Mouse (Mus musculus) limb, embryonic 11.5 days (tissue): ENCODE measurements around the gene Rmi2. TPM values are rescaled to one million over a fixed set of nuclear protein-coding genes. Genes with fewer than 3 reads are reported as not detected.

ENCODE experiments used
- ATAC-seq: fragments of 200-750 bp; cut with Nextera tagmentation; 2 replicates; pipeline ENCODE4 v1.8.0; 2017; ENCODE audit warnings: low read depth; ENCODE audit not compliant: insufficient number of reproducible peaks, low FRiP score, low TSS enrichment
- DNase-seq: peaks from one replicate; pipeline ENCODE4 v3.0.0-alpha.2; 2015; ENCODE audit warnings: low spot score
- H3K27ac ChIP-seq: fragments of 300-500 bp; sonication (generic); replicated peaks from 2 replicates; pipeline ENCODE4 v1.5.1; 2014; ENCODE audit warnings: low read depth, mild to moderate bottlenecking, low read length
- H3K27me3 ChIP-seq: fragments of 300-500 bp; sonication (generic); 2 replicates; pipeline ENCODE4 v1.6.1; 2014; ENCODE audit warnings: mild to moderate bottlenecking, low read length, mixed read lengths; ENCODE audit not compliant: control insufficient read depth, insufficient read depth
- H3K36me3 ChIP-seq: fragments of 300-500 bp; sonication (generic); 2 replicates; pipeline ENCODE4 v1.6.1; 2014; ENCODE audit warnings: mild to moderate bottlenecking, low read length, moderate library complexity, mixed read lengths; ENCODE audit not compliant: control insufficient read depth, insufficient read depth
- H3K4me1 ChIP-seq: fragments of 300-500 bp; sonication (generic); 2 replicates; pipeline ENCODE4 v1.6.1; 2014; ENCODE audit warnings: low read length, mixed read lengths; ENCODE audit not compliant: control insufficient read depth, insufficient read depth
- H3K4me2 ChIP-seq: fragments of 300-500 bp; sonication (generic); 2 replicates; pipeline ENCODE4 v1.6.1; 2014; ENCODE audit warnings: low read depth, mild to moderate bottlenecking, moderate library complexity; ENCODE audit not compliant: severe bottlenecking
- H3K4me3 ChIP-seq: fragments of 300-500 bp; sonication (generic); 2 replicates; pipeline ENCODE4 v1.5.1; 2014; ENCODE audit warnings: low read depth, low read length
- H3K9ac ChIP-seq: fragments of 300-500 bp; sonication (generic); 2 replicates; pipeline ENCODE4 v1.6.1; 2014; ENCODE audit warnings: mild to moderate bottlenecking, low read length
- H3K9me3 ChIP-seq: fragments of 300-500 bp; sonication (generic); 2 replicates; pipeline ENCODE4 v1.6.1; 2016; ENCODE audit warnings: low read length; ENCODE audit not compliant: control insufficient read depth
- WGBS: fragments of 180-500 bp; shearing (Covaris S2); extraction: QIAGEN DNeasy Blood & Tissue Kit; methylation state at CpG from one replicate; pipeline ENCODE4 v1.1.7; 2014; 5-methylcytosine and 5-hydroxymethylcytosine counted together
- polyA plus RNA-seq: library from polyadenylated mRNA; unstranded; fragments of >200 nt; fragmentation: Nextera tagmentation; extraction: Ambion mirVana; gene quantifications from 2 replicates; pipeline ENCODE4 v1.2.1, GENCODE M21; 2014

Gene Rmi2
- polyA plus RNA-seq, 1 experiment from 2014 or later, result 4.3 TPM

- H3K27me3 ChIP-seq, result no peaks in the 10 kb centered on the region
- H3K4me3 ChIP-seq, result no peak overlapping the region
- 0 out of 2 replicates have a peak, but pooled peaks cover 2% of the 10 kb centered on the region for H3K36me3 ChIP-seq
- no peak overlapping the region for H3K9ac ChIP-seq
- no peak overlapping the region for H3K27ac ChIP-seq
- no peak overlapping the region for H3K4me2 ChIP-seq
- 61% methylated on average over 2 of the region's 2 CpGs for WGBS
- DNase-seq (no peak), ATAC-seq (no peak)
- no peaks in the 10 kb centered on the region for H3K9me3 ChIP-seq
- peaks cover 7% of the 10 kb centered on the region; the same call in 1 of the 2 replicates for H3K4me1 ChIP-seq
Measured at GRCm38 (mm10) chr16:10901956-10902355, 67.1 kb downstream of the Rmi2 start.

DNA sequence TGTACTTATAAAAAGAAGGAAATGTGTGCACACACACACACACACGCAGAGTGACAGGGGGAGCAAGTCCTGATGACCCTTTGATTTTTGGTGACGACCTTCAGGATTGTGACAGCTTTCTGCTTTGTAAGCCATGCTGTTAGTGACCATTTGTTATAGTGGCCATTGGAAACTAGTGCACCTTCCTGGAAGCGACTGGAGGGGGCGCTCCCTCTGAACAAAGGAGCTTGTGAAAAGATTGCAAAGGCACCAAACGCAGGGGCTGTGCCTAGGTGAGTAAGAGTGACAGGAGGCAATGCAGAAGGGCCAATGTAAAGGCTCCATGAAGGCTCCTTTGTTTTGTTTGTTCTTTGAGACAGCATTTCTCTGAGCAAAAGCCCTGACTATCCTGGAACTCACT is 68.0 kb downstream of the Rmi2 start:
- Histone ChIP-seq H3K9ac (no peak overlapping the region), H3K4me1 (peaks cover 7% of the 10 kb centered on the region; the same call in 1 of the 2 replicates), H3K9me3 (no peaks in the 10 kb centered on the region), H3K27me3 (no peaks in the 10 kb centered on the region), H3K4me2 (no peak overlapping the region), H3K36me3 (0 out of 2 replicates have a peak, but pooled peaks cover 2% of the 10 kb centered on the region), H3K4me3 (no peak overlapping the region), H3K27ac (no peak overlapping the region)
- ATAC-seq, result no peak
- 57% methylated on average over 5 of the region's 5 CpGs for WGBS
- DNase-seq, result no peak

GRCm38 (mm10) chr16:10905661-10906113 is 70.8 kb downstream of the Rmi2 start:
- ATAC-seq, result no peak
- H3K4me3 ChIP-seq, result no peak overlapping the region
- H3K27ac ChIP-seq, result peak overlapping the region; percentile 25; the same call in 1 of the 2 replicates
- 25% methylated on average over 5 of the region's 5 CpGs for WGBS
- 0 out of 2 replicates have a peak, but pooled peaks cover 2% of the 10 kb centered on the region for H3K36me3 ChIP-seq
- H3K9ac ChIP-seq, result no peak overlapping the region
- H3K9me3 ChIP-seq, result no peaks in the 10 kb centered on the region
- peaks cover 7% of the 10 kb centered on the region; the same call in 1 of the 2 replicates for H3K4me1 ChIP-seq
- DNase-seq, result peak; percentile 49
- H3K4me2 ChIP-seq, result no peak overlapping the region
- H3K27me3 ChIP-seq, result no peaks in the 10 kb centered on the region

DNA sequence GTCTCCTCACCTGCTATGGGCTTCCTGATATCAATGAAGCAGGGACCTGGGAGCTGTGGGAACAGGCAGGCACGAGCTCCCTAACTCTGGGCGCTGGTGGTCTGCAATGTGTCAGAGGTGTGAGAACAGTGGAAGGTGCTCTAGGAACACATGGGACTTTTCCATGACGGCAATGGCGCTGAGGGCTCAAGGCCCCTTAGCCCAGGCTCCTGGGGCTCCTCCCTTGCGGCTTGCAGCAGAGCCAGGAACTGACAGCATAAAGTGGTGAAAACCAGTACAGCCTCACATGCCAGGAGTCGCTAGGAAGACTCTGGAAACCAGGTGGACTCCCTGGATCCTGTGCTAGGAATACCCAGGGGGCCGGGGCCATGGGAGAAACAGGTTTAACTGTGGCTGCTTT is 75.7 kb downstream of the Rmi2 start:
- H3K4me3 ChIP-seq, result no peak overlapping the region
- no peak for ATAC-seq
- peaks cover 3% of the 10 kb centered on the region; the same call in 1 of the 2 replicates for H3K4me1 ChIP-seq
- DNase-seq, result no peak
- H3K27me3 ChIP-seq, result no peaks in the 10 kb centered on the region
- no peak overlapping the region for H3K27ac ChIP-seq
- no peaks in the 10 kb centered on the region for H3K9me3 ChIP-seq
- H3K36me3 ChIP-seq, result no peaks in the 10 kb centered on the region
- no peak overlapping the region for H3K4me2 ChIP-seq
- WGBS, result 74% methylated on average over 7 of the region's 7 CpGs
- H3K9ac ChIP-seq, result no peak overlapping the region

DNA sequence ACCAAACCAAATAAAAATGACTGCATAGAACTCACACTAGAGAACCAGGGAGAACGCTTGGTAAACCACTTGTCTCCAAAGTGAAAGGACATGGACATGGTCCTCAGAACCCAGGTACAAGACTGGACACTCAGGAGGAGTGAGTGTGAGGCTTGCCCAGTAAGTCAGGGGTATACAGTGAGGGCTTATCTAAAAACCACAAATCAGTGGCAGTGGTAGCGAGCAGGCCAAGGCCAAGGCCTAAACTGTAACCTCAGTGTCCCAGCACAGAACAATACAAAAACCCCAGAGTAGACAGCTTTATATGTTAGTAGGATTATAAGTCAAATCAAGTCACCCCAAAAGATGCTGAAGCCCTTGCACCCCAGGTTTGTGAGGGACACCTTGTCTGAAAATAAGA is 76.2 kb downstream of the Rmi2 start:
- DNase-seq (no peak), ATAC-seq (no peak)
- Histone ChIP-seq H3K4me3 (no peak overlapping the region), H3K4me2 (no peak overlapping the region), H3K36me3 (no peaks in the 10 kb centered on the region), H3K4me1 (no peaks in the 10 kb centered on the region), H3K9me3 (no peaks in the 10 kb centered on the region), H3K9ac (no peak overlapping the region), H3K27ac (no peak overlapping the region), H3K27me3 (no peaks in the 10 kb centered on the region)
- 92% methylated on average over 2 of the region's 2 CpGs for WGBS

GRCm38 (mm10) chr16:10915066-10915465 is 80.2 kb downstream of the Rmi2 start:
- ATAC-seq, result no peak
- no peaks in the 10 kb centered on the region for H3K9me3 ChIP-seq
- no peak overlapping the region for H3K9ac ChIP-seq
- no peak overlapping the region for H3K4me2 ChIP-seq
- no peaks in the 10 kb centered on the region for H3K36me3 ChIP-seq
- no peak overlapping the region for H3K27ac ChIP-seq
- H3K4me1 ChIP-seq, result no peaks in the 10 kb centered on the region
- DNase-seq, result no peak
- 97% methylated on average over 4 of the region's 4 CpGs for WGBS
- no peaks in the 10 kb centered on the region for H3K27me3 ChIP-seq
- H3K4me3 ChIP-seq, result no peak overlapping the region

DNA sequence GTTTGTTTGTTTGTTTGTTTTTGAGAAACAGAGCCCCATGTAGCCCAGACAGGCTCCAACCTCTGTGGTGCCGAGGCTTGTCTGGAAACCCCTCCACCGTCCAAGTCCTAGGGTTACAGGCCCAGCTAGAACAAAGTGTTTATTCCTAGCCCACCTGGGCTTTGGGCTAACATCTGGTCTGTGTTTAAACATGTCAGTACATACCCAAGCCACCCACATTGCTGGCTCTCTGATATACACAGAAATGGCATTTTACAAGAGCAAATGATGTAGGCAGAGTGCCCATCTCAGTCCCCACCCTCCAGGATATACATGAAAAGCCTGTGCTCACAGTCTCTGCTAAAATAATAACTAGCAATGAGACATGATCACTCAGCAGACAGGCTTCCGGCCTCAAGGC is 81.4 kb downstream of the Rmi2 start:
- Histone ChIP-seq H3K9me3 (no peaks in the 10 kb centered on the region), H3K4me1 (no peaks in the 10 kb centered on the region), H3K4me2 (no peak overlapping the region), H3K4me3 (no peak overlapping the region), H3K27ac (no peak overlapping the region), H3K9ac (no peak overlapping the region), H3K27me3 (no peaks in the 10 kb centered on the region), H3K36me3 (no peaks in the 10 kb centered on the region)
- DNase-seq (peak; percentile 52), ATAC-seq (no peak)
- 34% methylated on average over 3 of the region's 3 CpGs for WGBS

DNA sequence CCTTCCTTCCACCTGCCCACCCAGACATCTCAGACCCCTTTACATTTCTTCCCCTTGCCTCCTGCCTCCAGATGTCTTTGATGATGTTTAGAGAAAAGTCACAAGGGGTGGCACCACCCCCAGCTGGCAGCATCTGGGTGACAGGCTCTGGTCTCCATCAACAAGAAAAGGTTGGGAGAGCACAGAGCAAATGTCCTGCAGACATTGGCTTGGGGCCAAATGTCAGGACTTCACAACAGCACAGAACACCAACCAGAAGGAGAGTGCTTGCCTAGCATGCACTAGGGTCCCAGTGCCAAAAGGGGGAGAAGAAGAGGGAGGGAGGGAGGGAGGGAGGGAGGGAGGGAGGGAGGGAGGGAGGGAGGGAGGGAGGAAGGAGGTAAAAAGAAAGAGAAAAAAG is 85.0 kb downstream of the Rmi2 start:
- Histone ChIP-seq H3K27ac (no peak overlapping the region), H3K9ac (no peak overlapping the region), H3K27me3 (no peaks in the 10 kb centered on the region), H3K36me3 (no peaks in the 10 kb centered on the region), H3K4me1 (no peaks in the 10 kb centered on the region), H3K4me2 (no peak overlapping the region), H3K4me3 (no peak overlapping the region), H3K9me3 (no peaks in the 10 kb centered on the region)
- ATAC-seq (no peak), DNase-seq (no peak)

DNA sequence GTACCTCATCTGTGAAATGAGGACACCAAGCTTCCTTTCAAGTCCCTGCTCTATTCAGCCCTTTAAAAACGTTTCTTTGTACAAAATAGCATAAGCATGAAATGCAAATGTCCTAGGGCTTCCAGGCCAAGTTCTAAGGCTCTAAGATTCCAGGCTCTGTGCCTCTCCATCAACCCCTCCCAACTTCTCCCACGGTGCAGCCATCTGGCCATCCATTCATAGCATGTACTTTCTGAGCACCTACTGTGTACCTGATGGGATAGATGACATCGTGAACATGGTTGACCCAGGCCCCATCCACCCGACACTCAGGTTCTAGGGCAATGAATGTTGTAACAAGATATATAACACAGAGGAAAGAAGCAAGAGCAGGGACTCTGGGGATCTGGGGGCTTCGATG is 88.7 kb downstream of the Rmi2 start:
- Histone ChIP-seq H3K27me3 (no peaks in the 10 kb centered on the region), H3K27ac (no peak overlapping the region), H3K36me3 (no peaks in the 10 kb centered on the region), H3K4me1 (no peaks in the 10 kb centered on the region), H3K9me3 (no peaks in the 10 kb centered on the region), H3K4me2 (no peak overlapping the region), H3K9ac (no peak overlapping the region), H3K4me3 (no peak overlapping the region)
- DNase-seq, result no peak
- 81% methylated on average over 5 of the region's 5 CpGs for WGBS
- no peak for ATAC-seq
